Mouse (Mus musculus) midbrain, embryonic 11.5 days (tissue): Measurements from ENCODE around the gene Mmp15. TPM values are rescaled to one million over a fixed set of nuclear protein-coding genes. Genes with fewer than 3 reads are reported as not detected.

Experiments used
- polyA plus RNA-seq: library from polyadenylated mRNA; unstranded; fragments of >200 nt; fragmentation: Nextera tagmentation; extraction: Ambion mirVana; gene quantifications from 2 replicates; pipeline ENCODE4 v1.2.1, GENCODE M21; 2014

The Mmp15 gene
- polyA plus RNA-seq, 1 experiment from 2014 or later, result 13.5 TPM

Other genes with a start within 250 kb of the Mmp15 start
- gene Kifc3, start 149.5 kb upstream of the Mmp15 start, polyA plus RNA-seq, result 2.3 and 3.6 TPM in 2 replicates
- gene Cngb1, start 45.7 kb upstream of the Mmp15 start, polyA plus RNA-seq, result 0.04 TPM in 1 of 2 replicates, not detected in the other
- 0.29 TPM in 1 of 2 replicates, not detected in the other for gene Tepp, start 41.7 kb upstream of the Mmp15 start, polyA plus RNA-seq
- gene Zfp319, start 20.3 kb upstream of the Mmp15 start, polyA plus RNA-seq, result 8.3 and 8.6 TPM in 2 replicates
- gene Usb1, start 20.0 kb upstream of the Mmp15 start, polyA plus RNA-seq, result 33.3 and 37.6 TPM in 2 replicates
- gene Cfap20, start 82.6 kb downstream of the Mmp15 start, polyA plus RNA-seq, result 139 and 142 TPM in 2 replicates
- gene Csnk2a2, start 137.8 kb downstream of the Mmp15 start, polyA plus RNA-seq, result 13.1 and 14.7 TPM in 2 replicates
- gene Ccdc113, start 181.8 kb downstream of the Mmp15 start, polyA plus RNA-seq, result not detected in 2 replicates
- gene Prss54, start 224.1 kb downstream of the Mmp15 start, polyA plus RNA-seq, result not detected in 2 replicates